Mouse (Mus musculus): ENCODE data around the gene Zcchc8.

DNA sequence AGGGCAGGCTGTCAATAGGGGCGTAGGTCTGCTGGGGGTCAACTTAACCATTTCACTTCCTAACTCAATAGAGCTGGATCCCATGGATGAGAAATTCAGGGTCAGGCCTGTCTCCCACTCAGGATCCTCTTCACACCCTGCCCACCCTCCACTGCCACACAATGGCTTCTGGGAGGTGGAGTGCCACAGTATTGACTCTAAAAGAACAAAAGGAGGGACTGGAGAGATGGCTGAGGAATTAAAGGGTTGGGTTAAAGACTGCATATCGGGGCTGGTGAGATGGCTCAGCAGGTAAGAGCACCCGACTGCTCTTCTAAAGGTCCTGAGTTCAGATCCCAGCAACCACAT is 49.5 kb downstream of the Zcchc8 start:
- TF ChIP-seq CTCF (IDR thresholded peaks at IDR 0.05; ENCODE audit: low read depth, low read length), result no peak
- TF ChIP-seq POLR2A (IDR thresholded peaks at IDR 0.05; ENCODE audit: borderline replicate concordance, low read depth, low read length), result no peak

All from bone marrow macrophage, adult 2 months (primary cell).